Mouse (Mus musculus): ENCODE data around the gene Tnfsf12.

DNA sequence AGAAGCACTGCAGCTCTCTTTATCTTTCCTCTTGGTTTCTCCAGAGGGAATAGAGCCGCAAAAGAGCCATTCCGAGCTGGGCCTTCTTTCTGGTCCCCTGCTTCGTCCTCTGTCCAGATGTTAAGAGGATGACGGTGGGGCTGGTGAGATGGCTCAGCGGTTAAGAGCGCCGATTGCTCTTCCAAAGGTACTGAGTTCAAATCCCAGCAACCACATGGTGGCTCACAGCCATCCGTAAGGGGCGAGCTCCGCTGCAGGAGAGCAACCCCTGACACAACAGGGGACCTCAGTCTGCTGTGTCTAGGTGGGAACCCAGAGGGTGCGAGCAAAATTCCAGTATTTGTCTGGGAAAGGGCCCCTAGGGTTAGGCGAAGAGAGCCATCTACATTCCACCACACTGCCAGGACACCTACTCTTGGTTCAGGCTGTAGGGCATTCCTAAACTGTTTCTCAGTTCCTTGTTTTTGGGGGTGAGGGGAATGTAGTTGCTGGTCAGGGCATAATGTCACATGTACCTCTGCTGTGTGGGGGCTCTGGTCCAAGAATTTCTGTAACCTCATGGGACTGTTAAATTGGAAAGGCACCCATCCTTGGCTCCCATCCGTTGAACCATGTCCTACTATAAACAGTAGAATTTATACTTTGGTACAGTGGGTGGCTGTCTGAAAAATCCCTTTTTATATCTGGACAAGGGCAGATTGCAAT lies 32.5 kb downstream of the Tnfsf12 start:
- no peak for TF ChIP-seq EP300 (optimal IDR thresholded peaks at IDR 0.05)
- no peak for TF ChIP-seq CTCF (IDR thresholded peaks at IDR 0.05; ENCODE audit: low read depth)

Measured in stomach, postnatal 0 days (tissue).